Mouse (Mus musculus): ENCODE results near the gene Pom121. TPM values are rescaled to one million over a fixed set of nuclear protein-coding genes. Genes with fewer than 3 reads are reported as not detected.

Pom121 gene
- polyA plus RNA-seq, 1 experiment from 2014 or later, result 33.2 TPM

- POLR2A ChIA-PET, result no interaction called here
- CTCF ChIA-PET, result interaction anchor here (0.8 to 1.9 kb wide), 20 partner anchors 11 to 375 kb away, joined by 3 to 6 read pairs (median 3); no protein-coding TSS in a partner anchor
- ATAC-seq (no peak), DNase-seq (ENCODE audit: low read depth, low spot score) (peak; percentile 46)
- H3K27me3 ChIP-seq, result no peaks in the 10 kb centered on the region
- TF ChIP-seq CTCF (IDR thresholded peaks at IDR 0.05), result peak; percentile 98
- in situ Hi-C loops (cut with MboI; ENCODE audit: low pct_unique_long_range_greater_than_20kb), result loop anchor here (5.0 kb wide), 1 partner anchor 367 kb away; no protein-coding TSS in a partner anchor
Measured at GRCm38 (mm10) chr5:135400244-135400643, 5.9 kb upstream of the Pom121 start.

- ATAC-seq (no peak), DNase-seq (ENCODE audit: low read depth, low spot score) (no peak)
- in situ Hi-C loops (cut with MboI; ENCODE audit: low pct_unique_long_range_greater_than_20kb), result no loop called here
- ChIA-PET POLR2A (no interaction called here), CTCF (interaction anchor here (1.0 to 1.6 kb wide), 3 partner anchors 15 to 108 kb away, joined by 3 to 4 read pairs (median 3); no protein-coding TSS in a partner anchor)
- no peak for TF ChIP-seq CTCF (IDR thresholded peaks at IDR 0.05)
- no peaks in the 10 kb centered on the region for H3K27me3 ChIP-seq
Measured at GRCm38 (mm10) chr5:135399382-135399781, 5.0 kb upstream of the Pom121 start.

GRCm38 (mm10) chr5:135395826-135396225, 1.5 kb upstream of the Pom121 start:
- DNase-seq (ENCODE audit: low read depth, low spot score), result no peak
- H3K27me3 ChIP-seq, result no peaks in the 10 kb centered on the region
- ChIA-PET POLR2A (interaction anchor here (1.0 kb wide), 1 partner anchor 29 kb away, joined by 3 read pairs; no protein-coding TSS in a partner anchor), CTCF (interaction anchor here (0.9 to 1.6 kb wide), 14 partner anchors 12 to 376 kb away, joined by 3 to 6 read pairs (median 3); partner anchors contain the start of gene Nsun5)
- peak; percentile 87 for TF ChIP-seq CTCF (IDR thresholded peaks at IDR 0.05)
- ATAC-seq, result no peak
- in situ Hi-C loops (cut with MboI; ENCODE audit: low pct_unique_long_range_greater_than_20kb), result no loop called here

GRCm38 (mm10) chr5:135383771-135384170, 10.6 kb downstream of the Pom121 start:
- POLR2A ChIA-PET, result no interaction called here

GRCm38 (mm10) chr5:135382746-135383145, 11.6 kb downstream of the Pom121 start:
- in situ Hi-C loops (cut with MboI; ENCODE audit: low pct_unique_long_range_greater_than_20kb), result no loop called here
- H3K27me3 ChIP-seq, result no peaks in the 10 kb centered on the region
- no peak for DNase-seq (ENCODE audit: low read depth, low spot score)
- CTCF ChIA-PET, result interaction anchor here (1.4 to 2.3 kb wide), 2 partner anchors 9 to 10 kb away, joined by 4 to 6 read pairs; no protein-coding TSS in a partner anchor
- TF ChIP-seq CTCF (IDR thresholded peaks at IDR 0.05), result no peak
- POLR2A ChIA-PET, result interaction anchor here (0.9 to 2.3 kb wide), 2 partner anchors 10 to 12 kb away, joined by 3 to 10 read pairs; partner anchors contain the start of gene Nsun5
- no peak for ATAC-seq

More at GRCm38 (mm10) chr5:135383771-135384170, 10.6 kb downstream of the Pom121 start:
- TF ChIP-seq CTCF (IDR thresholded peaks at IDR 0.05), result no peak
- in situ Hi-C loops (cut with MboI; ENCODE audit: low pct_unique_long_range_greater_than_20kb), result no loop called here
- DNase-seq (ENCODE audit: low read depth, low spot score) (no peak), ATAC-seq (no peak)
- CTCF ChIA-PET, result interaction anchor here (0.9 to 2.3 kb wide), 3 partner anchors 9 to 41 kb away, joined by 4 to 6 read pairs (median 4); no protein-coding TSS in a partner anchor
- H3K27me3 ChIP-seq, result no peaks in the 10 kb centered on the region

- ChIA-PET POLR2A (interaction anchor here (1.2 to 2.3 kb wide), 2 partner anchors 9 to 11 kb away, joined by 3 to 10 read pairs; partner anchors contain the start of gene Nsun5), CTCF (interaction anchor here (0.8 to 3.0 kb wide), 2 partner anchors 11 to 19 kb away, joined by 3 to 10 read pairs; partner anchors contain the start of gene Nsun5)
- DNase-seq (ENCODE audit: low read depth, low spot score), result no peak
- H3K27me3 ChIP-seq, result no peaks in the 10 kb centered on the region
- in situ Hi-C loops (cut with MboI; ENCODE audit: low pct_unique_long_range_greater_than_20kb), result no loop called here
- no peak for TF ChIP-seq CTCF (IDR thresholded peaks at IDR 0.05)
- no peak for ATAC-seq
Measured at GRCm38 (mm10) chr5:135381356-135381925, 12.9 kb downstream of the Pom121 start.

- in situ Hi-C loops (cut with MboI; ENCODE audit: low pct_unique_long_range_greater_than_20kb), result no loop called here
- ChIA-PET POLR2A (interaction anchor here (1.2 to 2.3 kb wide), 2 partner anchors 8 to 10 kb away, joined by 3 to 10 read pairs; partner anchors contain the start of gene Nsun5), CTCF (interaction anchor here (3.0 kb wide), 1 partner anchor 10 kb away, joined by 10 read pairs; the partner anchor contains the start of gene Nsun5)
Measured at GRCm38 (mm10) chr5:135380681-135381080, 13.7 kb downstream of the Pom121 start.

GRCm38 (mm10) chr5:135376341-135376740, 18.0 kb downstream of the Pom121 start:
- in situ Hi-C loops (cut with MboI; ENCODE audit: low pct_unique_long_range_greater_than_20kb), result no loop called here
- no peak for ATAC-seq
- no peaks in the 10 kb centered on the region for H3K27me3 ChIP-seq
- TF ChIP-seq CTCF (IDR thresholded peaks at IDR 0.05), result no peak
- DNase-seq (ENCODE audit: low read depth, low spot score), result no peak
- ChIA-PET POLR2A (no interaction called here), CTCF (interaction anchor here (1.4 kb wide), 1 partner anchor 9 kb away, joined by 6 read pairs; no protein-coding TSS in a partner anchor)

More at GRCm38 (mm10) chr5:135380681-135381080, 13.7 kb downstream of the Pom121 start:
- DNase-seq (ENCODE audit: low read depth, low spot score), result no peak
- no peaks in the 10 kb centered on the region for H3K27me3 ChIP-seq
- no peak for TF ChIP-seq CTCF (IDR thresholded peaks at IDR 0.05)
- no peak for ATAC-seq

GRCm38 (mm10) chr5:135375167-135375566, 19.2 kb downstream of the Pom121 start:
- in situ Hi-C loops (cut with MboI; ENCODE audit: low pct_unique_long_range_greater_than_20kb), result no loop called here
- ChIA-PET CTCF (no interaction called here), POLR2A (no interaction called here)
- DNase-seq (ENCODE audit: low read depth, low spot score) (no peak), ATAC-seq (no peak)
- no peaks in the 10 kb centered on the region for H3K27me3 ChIP-seq
- TF ChIP-seq CTCF (IDR thresholded peaks at IDR 0.05), result no peak

GRCm38 (mm10) chr5:135373601-135374000, 20.7 kb downstream of the Pom121 start:
- in situ Hi-C loops (cut with MboI; ENCODE audit: low pct_unique_long_range_greater_than_20kb), result no loop called here
- no peak for ATAC-seq
- TF ChIP-seq CTCF (IDR thresholded peaks at IDR 0.05), result no peak
- H3K27me3 ChIP-seq, result no peaks in the 10 kb centered on the region
- CTCF ChIA-PET, result interaction anchor here (1.0 kb wide), 1 partner anchor 10 kb away, joined by 6 read pairs; no protein-coding TSS in a partner anchor
- DNase-seq (ENCODE audit: low read depth, low spot score), result no peak
- POLR2A ChIA-PET, result no interaction called here

- ATAC-seq (no peak), DNase-seq (ENCODE audit: low read depth, low spot score) (no peak)
- in situ Hi-C loops (cut with MboI; ENCODE audit: low pct_unique_long_range_greater_than_20kb), result no loop called here
- CTCF ChIA-PET, result interaction anchor here (0.7 to 2.4 kb wide), 2 partner anchors 10 to 435 kb away, joined by 3 to 10 read pairs; no protein-coding TSS in a partner anchor
- no peaks in the 10 kb centered on the region for H3K27me3 ChIP-seq
- POLR2A ChIA-PET, result interaction anchor here (1.2 to 2.2 kb wide), 2 partner anchors 8 to 10 kb away, joined by 3 to 10 read pairs; no protein-coding TSS in a partner anchor
- no peak for TF ChIP-seq CTCF (IDR thresholded peaks at IDR 0.05)
Measured at GRCm38 (mm10) chr5:135371195-135371594, 23.2 kb downstream of the Pom121 start.
